Mouse (Mus musculus) lung, postnatal 0 days (tissue): ENCODE measurements around the gene Fscn3.

Source experiments
- CTCF ChIP-seq: IDR thresholded peaks from 2 replicates; pipeline ENCODE4 v1.5.1; 2016; ENCODE audit warnings: antibody characterized with exemption, mild to moderate bottlenecking
- EP300 ChIP-seq: IDR thresholded peaks from 2 replicates; pipeline ENCODE4 v1.6.1; 2016; ENCODE audit warnings: antibody characterized with exemption, mild to moderate bottlenecking, control low read depth

DNA sequence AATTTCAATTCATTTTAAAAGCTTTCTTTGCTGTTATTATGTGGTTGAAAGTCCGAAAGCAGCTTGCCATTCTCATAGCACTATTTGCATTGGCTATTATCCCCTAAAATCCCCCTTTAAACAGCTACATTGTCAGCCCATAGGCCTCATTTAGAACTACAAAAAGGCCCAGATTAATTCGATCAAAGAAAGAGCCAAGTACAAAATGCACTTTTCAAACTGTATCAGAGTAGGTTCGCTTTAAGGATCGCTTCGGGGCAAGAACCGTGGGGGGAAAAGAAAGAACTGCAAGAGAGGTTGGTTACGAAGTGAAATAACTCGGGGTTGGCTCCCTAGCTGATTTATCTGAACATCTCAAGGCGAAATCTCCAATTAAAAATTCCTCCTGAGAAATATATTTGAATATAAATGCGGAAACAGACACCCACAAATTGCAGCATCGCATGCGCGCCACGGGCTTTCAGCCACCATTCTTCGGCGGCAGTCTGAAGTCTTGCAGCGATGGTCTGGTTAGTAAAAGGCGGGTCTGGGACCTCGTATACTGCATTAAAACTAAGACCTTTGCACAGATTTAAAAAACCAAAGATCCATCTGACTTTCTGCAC is 30.6 kb upstream of the Fscn3 start:
- TF ChIP-seq CTCF (no peak), EP300 (no peak)
